In genomic region chr14:20786020-20786419, GRCm38 (mm10) we compare ENCODE assay signal across 12 mouse cellular contexts. TPM values are rescaled to one million over a fixed set of nuclear protein-coding genes. Genes with fewer than 3 reads are reported as not detected.
DNase-seq lines count a peak whose midpoint lies in the region; ATAC-seq and TF ChIP-seq lines count a peak whose summit lies in the region.
"Had no signal": no experiment of that assay in that cellular context is flagged by ENCODE, and none has a peak within 500 bp of the region (broad histone marks: within the 10 kb centered on the region; RNA-seq: fewer than 3 reads in every experiment).

No protein-coding gene starts in this region.

- H3K4me3 ChIP-seq in kidney, postnatal 0 days (replicated peaks; ENCODE audit: low read depth, low read length) = no peak overlapping the region
- no peak overlapping the region for H3K4me3 ChIP-seq in bone marrow macrophage, adult 2 months (ENCODE audit: insufficient read depth, low read length)
- H3K4me3 ChIP-seq: embryonic facial prominence, embryonic 15.5 days had no signal

- H3K27me3 ChIP-seq in kidney, postnatal 0 days (ENCODE audit: insufficient read depth, low read length) = no peaks in the 10 kb centered on the region
- H3K27me3 ChIP-seq: embryonic facial prominence, embryonic 15.5 days had no signal

- ATAC-seq in kidney, postnatal 0 days (replicated peaks; ENCODE audit: low FRiP score, low read depth) = no peak
- peak; percentile 28; the same call in 1 of the 2 replicates for ATAC-seq in neutrophil, adult 5-6 weeks (ENCODE audit: extremely low read depth, insufficient number of reproducible peaks, low FRiP score, poor library complexity, severe bottlenecking)

- no peak for TF ChIP-seq POLR2A in bone marrow macrophage, adult 2 months (IDR thresholded peaks at IDR 0.05; ENCODE audit: borderline replicate concordance, low read depth, low read length)

- H3K4me1 ChIP-seq in kidney, postnatal 0 days (replicated peaks; ENCODE audit: insufficient read depth, low read length) = peaks cover 11% of the 10 kb centered on the region
- H3K4me1 ChIP-seq in bone marrow macrophage, adult 2 months (ENCODE audit: control insufficient read depth, insufficient read depth, low read length) = peaks cover 44% of the 10 kb centered on the region

- no peak for TF ChIP-seq CTCF in kidney, postnatal 0 days (IDR thresholded peaks at IDR 0.05; ENCODE audit: low read depth)
- no peak for TF ChIP-seq CTCF in bone marrow macrophage, adult 2 months (IDR thresholded peaks at IDR 0.05; ENCODE audit: low read depth, low read length)

- H3K27ac ChIP-seq in kidney, postnatal 0 days = peak overlapping the region; percentile 20; the same call in 1 of the 2 replicates
- H3K27ac ChIP-seq in bone marrow macrophage, adult 2 months (ENCODE audit: insufficient read depth, low read depth, low read length) = peak overlapping the region; percentile 71
- H3K27ac ChIP-seq: embryonic facial prominence, embryonic 15.5 days had no signal

- no peak for DNase-seq in kidney, postnatal 0 days (ENCODE audit: low spot score)
- no peak for DNase-seq in kidney, adult 11 months
- peak; percentile 42 for DNase-seq in induced T-regulatory cell, adult 2 months (ENCODE audit: low read depth)
- no peak for DNase-seq in adrenal gland, adult 18-20 months (ENCODE audit: low spot score in 2 of 2)
- no peak for DNase-seq in frontal cortex, adult 2 months (ENCODE audit: extremely low spot score in 1 of 2, low spot score in 1 of 2)
- DNase-seq: cerebellum, adult 9-11 months; kidney, adult 8-10 months; lung, embryonic 14.5 days had no signal

- H3K36me3 ChIP-seq in kidney, postnatal 0 days (ENCODE audit: insufficient read depth, low read length) = peaks cover 34% of the 10 kb centered on the region

- no peak overlapping the region for H3K4me2 ChIP-seq in kidney, postnatal 0 days (ENCODE audit: low read length)
- H3K4me2 ChIP-seq: embryonic facial prominence, embryonic 15.5 days; lung, embryonic 14.5 days had no signal

- H3K9ac ChIP-seq in kidney, postnatal 0 days (ENCODE audit: low read depth, low read length) = no peak overlapping the region
- H3K9ac ChIP-seq: embryonic facial prominence, embryonic 15.5 days; lung, embryonic 14.5 days had no signal

- no peaks in the 10 kb centered on the region for H3K9me3 ChIP-seq in kidney, postnatal 0 days (replicated peaks; ENCODE audit: low read length)
- H3K9me3 ChIP-seq: embryonic facial prominence, embryonic 15.5 days had no signal

- WGBS in kidney, postnatal 0 days = 77% methylated on average over 5 of the region's 5 CpGs

RNA-seq across cellular contexts. Expression of gene Camk2g, which starts 7.9 kb away (rescaled TPM):
- polyA plus RNA-seq in kidney, postnatal 0 days (2015; fragmentation: Nextera tagmentation; extraction: Ambion mirVana) = 36.5 and 45.5 TPM in 2 replicates
- polyA plus RNA-seq in bone marrow macrophage, adult 2 months (2012; ENCODE audit: insufficient read depth, insufficient read length, missing spikeins) = 18.2 and 24.6 TPM in 2 replicates
- 53.7 and 64.2 TPM in 2 replicates for total RNA-seq in neutrophil, adult 5-6 weeks (2017)
- 10 to 100 TPM; 38.2 to 51.8 TPM for total RNA-seq in adrenal gland, adult 18-20 months (2021)
- polyA plus RNA-seq in frontal cortex, adult 2 months (2012; rRNA removed) = 201 and 208 TPM in 2 replicates

RNA-seq across cellular contexts. Expression of gene Plau, which starts 50.4 kb away (rescaled TPM):
- 70.2 and 74.7 TPM in 2 replicates for polyA plus RNA-seq in kidney, postnatal 0 days (2015; fragmentation: Nextera tagmentation; extraction: Ambion mirVana)
- 16.7 and 18.6 TPM in 2 replicates for polyA plus RNA-seq in bone marrow macrophage, adult 2 months (2012; ENCODE audit: insufficient read depth, insufficient read length, missing spikeins)
- total RNA-seq in neutrophil, adult 5-6 weeks (2017) = 0.12 and 0.81 TPM in 2 replicates
- 10 to 100 TPM; 20.9 to 29.8 TPM for total RNA-seq in adrenal gland, adult 18-20 months (2021)
- 1.9 and 2.3 TPM in 2 replicates for polyA plus RNA-seq in frontal cortex, adult 2 months (2012; rRNA removed)
- total RNA-seq: MEL had no signal

RNA-seq across cellular contexts. Expression of gene Ndst2, which starts 51.7 kb away (rescaled TPM):
- polyA plus RNA-seq in kidney, postnatal 0 days (2015; fragmentation: Nextera tagmentation; extraction: Ambion mirVana) = 18.2 and 19.3 TPM in 2 replicates
- polyA plus RNA-seq in bone marrow macrophage, adult 2 months (2012; ENCODE audit: insufficient read depth, insufficient read length, missing spikeins) = 60.1 and 63.9 TPM in 2 replicates
- 18.2 and 21.4 TPM in 2 replicates for total RNA-seq in neutrophil, adult 5-6 weeks (2017)
- total RNA-seq in adrenal gland, adult 18-20 months (2021) = 10 to 100 TPM; 21.6 to 26.1 TPM
- polyA plus RNA-seq in frontal cortex, adult 2 months (2012; rRNA removed) = 22.6 and 24.8 TPM in 2 replicates
